Mouse (Mus musculus): ENCODE measurements around the gene Vmn1r107.
"Not testable (repeated sequence)": the region's sequence is repeated elsewhere in the genome, so short reads cannot be mapped to it uniquely, and the experiment has no call there.

Vmn1r107 gene

DNA sequence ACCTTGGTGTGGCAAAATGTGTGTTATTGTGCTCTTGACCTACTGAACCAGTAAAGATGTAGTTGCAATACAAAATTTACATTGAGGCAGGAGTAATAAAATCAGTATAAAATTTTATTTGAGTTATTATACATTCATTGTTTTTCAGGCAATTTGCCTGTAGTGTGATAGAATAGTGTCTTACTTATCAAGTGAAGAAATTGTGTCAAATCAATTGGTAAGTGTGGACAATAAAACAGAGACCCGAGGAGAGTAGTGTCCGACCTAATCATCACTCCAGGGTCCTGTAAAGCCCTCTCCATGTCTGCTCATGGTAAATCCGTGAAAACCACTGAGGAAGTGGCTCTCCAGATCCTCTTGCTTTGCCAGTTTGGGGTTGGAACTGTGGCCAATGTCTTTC, at the start of gene Vmn1r107:
Gene Vmn1r107, plus strand, starts transcription at position 301 of the 400 bp plus-strand sequence.
- not testable (repeated sequence) for DNase-seq

- DNase-seq: not testable (repeated sequence)
These were observed 34.4 kb downstream of the Vmn1r107 start, which contains the start of gene Vmn1r111 for GRCm38 (mm10) chr7:20703116-20703515. Vmn1r111 (minus strand) TSS chr7:20703216.
